Mouse (Mus musculus) heart, adult 2 months (tissue): Measurements from ENCODE around the gene Cntn5.

Experiments
- CTCF ChIP-seq: fragments of 200-600 bp; IDR thresholded peaks from 2 replicates; pipeline ENCODE4 v1.8.1; 2022; ENCODE audit warnings: antibody characterized with exemption, mild to moderate bottlenecking, moderate library complexity
- EP300 ChIP-seq: fragments of 200-500 bp; IDR thresholded peaks from 2 replicates; pipeline ENCODE4 v1.6.1; 2011; ENCODE audit warnings: low read depth, low read length, control low read depth; ENCODE audit not compliant: insufficient read depth
- POLR2A ChIP-seq: fragments of 200-500 bp; IDR thresholded peaks from 2 replicates; pipeline ENCODE4 v1.6.1; 2011; ENCODE audit warnings: mild to moderate bottlenecking, low read depth, low read length, control low read depth; ENCODE audit not compliant: insufficient read depth

GRCm38 (mm10) chr9:10269342-10269741, 635.2 kb downstream of the Cntn5 start:
- TF ChIP-seq CTCF (no peak), POLR2A (no peak), EP300 (no peak)
